Mouse (Mus musculus) hindbrain, embryonic 14.5 days (tissue): ENCODE measurements at regions not wholly inside any gene's neighbourhood (a gene's known extent, or its start where the extent isn't known, plus 50 kb on each side); places are given as distances from the start of the nearest gene placed in this dataset.

Experiments used
- ATAC-seq: fragments of 200-750 bp; cut with Nextera tagmentation; 2 replicates; pipeline ENCODE4 v1.8.0; 2017; ENCODE audit warnings: moderate number of reproducible peaks, mild to moderate bottlenecking, moderate TSS enrichment, moderate library complexity; ENCODE audit not compliant: low FRiP score
- DNase-seq: peaks from one replicate; pipeline ENCODE4 v3.0.0-alpha.2; 2015; ENCODE audit warnings: low spot score
- H3K27ac ChIP-seq: fragments of 300-500 bp; sonication (generic); 2 replicates; pipeline ENCODE4 v1.5.1; 2014; ENCODE audit warnings: mild to moderate bottlenecking, moderate library complexity
- H3K27me3 ChIP-seq: fragments of 300-500 bp; sonication (generic); 2 replicates; pipeline ENCODE4 v1.6.1; 2014; ENCODE audit warnings: mild to moderate bottlenecking, low read length, mixed read lengths; ENCODE audit not compliant: control insufficient read depth, insufficient read depth
- H3K36me3 ChIP-seq: fragments of 300-500 bp; sonication (generic); replicated peaks from 2 replicates; pipeline ENCODE4 v1.6.1; 2014; ENCODE audit not compliant: control insufficient read depth, insufficient read depth
- H3K4me1 ChIP-seq: fragments of 300-500 bp; sonication (generic); replicated peaks from 2 replicates; pipeline ENCODE4 v1.6.1; 2014; ENCODE audit warnings: antibody characterized with exemption, low read length, mixed read lengths; ENCODE audit not compliant: control insufficient read depth, insufficient read depth
- H3K4me2 ChIP-seq: fragments of 300-500 bp; sonication (generic); replicated peaks from 2 replicates; pipeline ENCODE4 v1.6.1; 2014; ENCODE audit warnings: mild to moderate bottlenecking, moderate library complexity
- H3K4me3 ChIP-seq: fragments of 300-500 bp; sonication (generic); replicated peaks from 2 replicates; pipeline ENCODE4 v1.5.1; 2014; ENCODE audit warnings: mild to moderate bottlenecking, low read length
- H3K9ac ChIP-seq: fragments of 300-500 bp; sonication (generic); 2 replicates; pipeline ENCODE4 v1.6.1; 2014
- H3K9me3 ChIP-seq: fragments of 300-500 bp; sonication (generic); 2 replicates; pipeline ENCODE4 v1.6.1; 2016; ENCODE audit warnings: low read length; ENCODE audit not compliant: control insufficient read depth
- WGBS: fragments of 180-500 bp; shearing (Covaris S2); extraction: QIAGEN DNeasy Blood & Tissue Kit; methylation state at CpG from one replicate; pipeline ENCODE4 v1.1.7; 2014; 5-methylcytosine and 5-hydroxymethylcytosine counted together

- Histone ChIP-seq H3K4me2 (no peak overlapping the region), H3K4me3 (no peak overlapping the region), H3K4me1 (no peaks in the 10 kb centered on the region), H3K36me3 (no peaks in the 10 kb centered on the region), H3K27ac (no peak overlapping the region), H3K9me3 (no peaks in the 10 kb centered on the region), H3K9ac (no peak overlapping the region), H3K27me3 (no peaks in the 10 kb centered on the region)
- WGBS = 52% methylated on average over 3 of the region's 3 CpGs
- no peak for ATAC-seq
- DNase-seq = no peak
Measured at GRCm38 (mm10) chr11:110652068-110652467, 253.1 kb downstream of the Map2k6 start.

GRCm38 (mm10) chr11:110656524-110657156, 257.7 kb downstream of the Map2k6 start:
- Histone ChIP-seq H3K27me3 (no peaks in the 10 kb centered on the region), H3K9me3 (no peaks in the 10 kb centered on the region), H3K36me3 (no peaks in the 10 kb centered on the region), H3K9ac (no peak overlapping the region), H3K4me3 (no peak overlapping the region), H3K4me2 (no peak overlapping the region), H3K4me1 (no peaks in the 10 kb centered on the region), H3K27ac (no peak overlapping the region)
- ATAC-seq (no peak), DNase-seq (no peak)
- 67% methylated on average over 11 of the region's 11 CpGs for WGBS

GRCm38 (mm10) chr11:110657854-110658253, 258.9 kb downstream of the Map2k6 start:
- no peaks in the 10 kb centered on the region for H3K27me3 ChIP-seq
- DNase-seq (no peak), ATAC-seq (no peak)
- H3K4me3 ChIP-seq = no peak overlapping the region
- no peak overlapping the region for H3K9ac ChIP-seq
- no peaks in the 10 kb centered on the region for H3K4me1 ChIP-seq
- H3K9me3 ChIP-seq = no peaks in the 10 kb centered on the region
- 75% methylated on average over 8 of the region's 8 CpGs for WGBS
- no peaks in the 10 kb centered on the region for H3K36me3 ChIP-seq
- H3K4me2 ChIP-seq = no peak overlapping the region
- H3K27ac ChIP-seq = no peak overlapping the region

GRCm38 (mm10) chr11:110670626-110671508, 271.9 kb downstream of the Map2k6 start:
- Histone ChIP-seq H3K36me3 (no peaks in the 10 kb centered on the region), H3K9me3 (no peaks in the 10 kb centered on the region), H3K4me3 (no peak overlapping the region), H3K9ac (no peak overlapping the region), H3K27me3 (no peaks in the 10 kb centered on the region), H3K27ac (no peak overlapping the region), H3K4me1 (no peaks in the 10 kb centered on the region), H3K4me2 (no peak overlapping the region)
- DNase-seq (no peak), ATAC-seq (no peak)
- WGBS = 80% methylated on average over 12 of the region's 12 CpGs

- DNase-seq = no peak
- H3K27me3 ChIP-seq = no peaks in the 10 kb centered on the region
- WGBS = 6% methylated on average over 1 of the region's 1 CpGs
Measured at GRCm38 (mm10) chr11:110672941-110673340, 274.0 kb downstream of the Map2k6 start.

GRCm38 (mm10) chr11:110692824-110693223, 275.0 kb upstream of the Kcnj16 start:
- DNase-seq (no peak), ATAC-seq (no peak)
- Histone ChIP-seq H3K27me3 (no peaks in the 10 kb centered on the region), H3K27ac (no peak overlapping the region), H3K4me3 (no peak overlapping the region), H3K4me1 (no peaks in the 10 kb centered on the region), H3K9me3 (no peaks in the 10 kb centered on the region), H3K9ac (no peak overlapping the region), H3K4me2 (no peak overlapping the region), H3K36me3 (no peaks in the 10 kb centered on the region)
- WGBS = 92% methylated on average over 4 of the region's 4 CpGs

More at GRCm38 (mm10) chr11:110672941-110673340, 274.0 kb downstream of the Map2k6 start:
- no peak overlapping the region for H3K27ac ChIP-seq
- H3K9ac ChIP-seq = no peak overlapping the region
- ATAC-seq = no peak
- no peaks in the 10 kb centered on the region for H3K4me1 ChIP-seq
- H3K4me2 ChIP-seq = no peak overlapping the region
- H3K9me3 ChIP-seq = no peaks in the 10 kb centered on the region
- H3K36me3 ChIP-seq = no peaks in the 10 kb centered on the region
- H3K4me3 ChIP-seq = no peak overlapping the region

GRCm38 (mm10) chr11:110697067-110697466, 270.8 kb upstream of the Kcnj16 start:
- ATAC-seq (no peak), DNase-seq (no peak)
- no peak overlapping the region for H3K4me3 ChIP-seq
- no peaks in the 10 kb centered on the region for H3K36me3 ChIP-seq
- 90% methylated on average over 6 of the region's 6 CpGs for WGBS
- no peak overlapping the region for H3K27ac ChIP-seq
- H3K9me3 ChIP-seq = no peaks in the 10 kb centered on the region
- no peaks in the 10 kb centered on the region for H3K4me1 ChIP-seq
- H3K27me3 ChIP-seq = no peaks in the 10 kb centered on the region
- H3K4me2 ChIP-seq = no peak overlapping the region
- H3K9ac ChIP-seq = no peak overlapping the region

GRCm38 (mm10) chr11:110698342-110698741, 269.5 kb upstream of the Kcnj16 start:
- Histone ChIP-seq H3K27me3 (no peaks in the 10 kb centered on the region), H3K4me2 (no peak overlapping the region), H3K4me3 (no peak overlapping the region), H3K4me1 (no peaks in the 10 kb centered on the region), H3K36me3 (no peaks in the 10 kb centered on the region), H3K9me3 (no peaks in the 10 kb centered on the region), H3K9ac (no peak overlapping the region), H3K27ac (no peak overlapping the region)
- 79% methylated on average over 5 of the region's 5 CpGs for WGBS
- ATAC-seq (no peak), DNase-seq (no peak)

- Histone ChIP-seq H3K4me2 (no peak overlapping the region), H3K36me3 (no peaks in the 10 kb centered on the region), H3K4me3 (no peak overlapping the region), H3K27ac (no peak overlapping the region), H3K4me1 (no peaks in the 10 kb centered on the region), H3K9ac (no peak overlapping the region), H3K27me3 (no peaks in the 10 kb centered on the region), H3K9me3 (no peaks in the 10 kb centered on the region)
- WGBS = 91% methylated on average over 2 of the region's 2 CpGs
- ATAC-seq (no peak), DNase-seq (no peak)
Measured at GRCm38 (mm10) chr11:110700976-110701375, 266.9 kb upstream of the Kcnj16 start.
